Mouse (Mus musculus) midbrain, embryonic 15.5 days (tissue): ENCODE data around the gene Ip6k1. TPM values are rescaled to one million over a fixed set of nuclear protein-coding genes. Genes with fewer than 3 reads are reported as not detected.

Experiments used
- ATAC-seq: fragments of 200-750 bp; cut with Nextera tagmentation; replicated peaks from 2 replicates; pipeline ENCODE4 v1.8.0; 2017; ENCODE audit warnings: moderate TSS enrichment
- H3K27ac ChIP-seq: fragments of 300-500 bp; sonication (generic); 2 replicates; pipeline ENCODE4 v1.5.1; 2015; ENCODE audit warnings: mild to moderate bottlenecking, inconsistent platforms
- H3K27me3 ChIP-seq: fragments of 300-500 bp; sonication (generic); replicated peaks from 2 replicates; pipeline ENCODE4 v1.6.1; 2015; ENCODE audit warnings: inconsistent platforms
- H3K36me3 ChIP-seq: fragments of 300-500 bp; sonication (generic); replicated peaks from 2 replicates; pipeline ENCODE4 v1.6.1; 2015; ENCODE audit warnings: inconsistent platforms
- H3K4me1 ChIP-seq: fragments of 300-500 bp; sonication (generic); 2 replicates; pipeline ENCODE4 v1.6.1; 2015; ENCODE audit warnings: inconsistent platforms
- H3K4me2 ChIP-seq: fragments of 300-500 bp; sonication (generic); 2 replicates; pipeline ENCODE4 v1.6.1; 2015; ENCODE audit warnings: inconsistent platforms, mild to moderate bottlenecking, moderate library complexity
- H3K4me3 ChIP-seq: fragments of 300-500 bp; sonication (generic); 2 replicates; pipeline ENCODE4 v1.5.1; 2015; ENCODE audit warnings: mild to moderate bottlenecking, inconsistent platforms
- H3K9ac ChIP-seq: fragments of 300-500 bp; sonication (generic); 2 replicates; pipeline ENCODE4 v1.6.1; 2015; ENCODE audit warnings: mild to moderate bottlenecking, inconsistent platforms
- H3K9me3 ChIP-seq: fragments of 300-500 bp; sonication (generic); 2 replicates; pipeline ENCODE4 v1.6.1; 2016; ENCODE audit warnings: inconsistent platforms
- WGBS: fragments of 180-500 bp; shearing (Covaris S2); methylation state at CpG from one replicate; pipeline ENCODE4 v1.1.7; 2015; ENCODE audit warnings: mixed read lengths; 5-methylcytosine and 5-hydroxymethylcytosine counted together
- polyA plus RNA-seq: library from polyadenylated mRNA; unstranded; fragments of >200 nt; fragmentation: Nextera tagmentation; extraction: Ambion mirVana; gene quantifications from 2 replicates; pipeline ENCODE4 v1.2.1, GENCODE M21; 2015

Ip6k1 gene
- polyA plus RNA-seq, 1 experiment from 2014 or later = 124 TPM

DNA sequence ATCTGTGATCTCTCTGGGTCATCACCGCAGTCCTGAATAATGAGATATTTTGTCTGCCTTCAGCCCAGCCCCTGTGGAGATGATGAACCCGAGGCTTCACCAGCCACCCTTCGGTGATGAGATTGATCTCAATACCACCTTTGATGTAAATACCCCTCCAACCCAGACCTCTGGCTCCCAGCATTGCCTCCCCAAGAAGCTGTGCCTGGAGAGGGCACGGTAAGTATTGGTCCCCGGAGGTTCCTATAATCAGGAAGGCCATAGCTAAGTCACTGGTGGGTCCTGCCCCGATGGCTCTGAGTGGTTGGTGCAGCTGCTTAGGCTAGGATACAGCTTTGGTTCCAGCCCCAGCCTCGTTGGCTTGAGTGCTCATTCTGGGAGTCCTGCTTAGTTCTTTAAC lies 33.8 kb upstream of the Ip6k1 start:
- WGBS = 92% methylated on average over 7 of the region's 7 CpGs
- H3K4me1 ChIP-seq = no peaks in the 10 kb centered on the region
- no peaks in the 10 kb centered on the region for H3K9me3 ChIP-seq
- ATAC-seq = no peak
- no peak overlapping the region for H3K9ac ChIP-seq
- H3K27ac ChIP-seq = no peak overlapping the region
- no peak overlapping the region for H3K4me2 ChIP-seq
- H3K27me3 ChIP-seq = no peaks in the 10 kb centered on the region
- no peak overlapping the region for H3K4me3 ChIP-seq
- no peaks in the 10 kb centered on the region for H3K36me3 ChIP-seq

DNA sequence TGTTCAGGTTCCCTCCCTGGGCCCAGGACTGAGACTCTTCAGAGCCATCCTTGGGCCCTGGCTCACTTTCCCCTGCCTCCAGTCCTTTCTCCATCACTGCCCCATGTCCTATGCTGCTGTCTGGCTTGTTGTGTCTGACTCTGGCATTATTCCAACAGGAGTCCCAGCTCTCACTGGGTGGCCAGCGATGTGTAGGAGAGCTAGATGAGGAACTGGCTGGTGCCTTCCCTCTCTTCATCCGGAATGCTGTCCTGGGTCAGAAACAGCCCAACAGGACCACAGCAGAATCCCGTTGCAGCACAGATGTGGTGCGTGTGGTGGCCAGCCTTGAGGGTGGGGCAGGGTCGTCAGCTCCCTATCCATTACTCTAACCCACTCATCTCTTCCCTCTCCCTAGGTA lies 32.0 kb upstream of the Ip6k1 start:
- H3K9me3 ChIP-seq = no peaks in the 10 kb centered on the region
- no peaks in the 10 kb centered on the region for H3K27me3 ChIP-seq
- no peak overlapping the region for H3K4me2 ChIP-seq
- WGBS = 91% methylated on average over 5 of the region's 5 CpGs
- no peaks in the 10 kb centered on the region for H3K4me1 ChIP-seq
- no peak overlapping the region for H3K9ac ChIP-seq
- H3K36me3 ChIP-seq = no peaks in the 10 kb centered on the region
- no peak overlapping the region for H3K4me3 ChIP-seq
- no peak overlapping the region for H3K27ac ChIP-seq
- ATAC-seq = no peak

DNA sequence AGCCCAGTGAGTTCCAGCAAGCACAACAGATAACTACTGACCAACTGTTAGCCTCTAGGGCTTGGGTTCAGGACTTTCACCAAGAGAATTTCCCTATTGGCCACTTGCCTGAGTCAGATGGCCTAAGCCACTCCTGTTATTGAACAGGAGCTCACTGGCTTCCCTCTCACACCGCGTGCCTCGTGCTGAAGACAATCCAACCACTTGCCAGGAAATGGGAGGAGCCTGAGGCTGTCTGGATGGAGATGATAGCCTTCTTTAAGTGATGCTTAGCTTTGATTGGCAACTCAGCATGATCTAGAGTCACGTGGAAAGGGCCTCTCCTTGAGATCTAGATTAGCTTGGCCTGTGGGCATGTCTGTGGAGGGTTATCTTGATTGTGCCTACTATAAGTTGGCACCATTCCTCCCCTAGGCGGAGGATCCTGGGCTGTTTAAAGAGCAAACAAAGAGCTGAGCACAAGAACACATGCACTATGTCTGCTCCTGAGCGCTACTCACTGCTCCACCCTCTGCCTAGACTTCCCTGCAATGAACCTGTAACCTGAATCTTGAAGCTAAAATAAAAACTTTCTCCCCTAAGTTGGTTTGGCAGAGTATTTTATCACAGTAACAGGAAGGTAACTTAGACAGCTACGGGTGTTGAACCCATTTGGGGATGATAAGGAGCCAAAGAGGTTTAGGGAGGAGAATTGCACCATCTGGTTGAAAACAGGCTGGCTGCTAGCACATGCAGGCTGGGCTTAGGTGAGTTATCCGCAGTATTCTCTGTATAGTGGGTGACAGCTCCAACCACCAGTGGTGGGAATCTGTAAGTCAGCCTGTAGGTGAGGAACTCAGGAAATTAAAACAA lies 30.4 kb upstream of the Ip6k1 start:
- Histone ChIP-seq H3K4me2 (no peak overlapping the region), H3K9ac (no peak overlapping the region), H3K9me3 (no peaks in the 10 kb centered on the region), H3K27me3 (no peaks in the 10 kb centered on the region), H3K27ac (no peak overlapping the region), H3K4me1 (no peaks in the 10 kb centered on the region), H3K4me3 (no peak overlapping the region), H3K36me3 (no peaks in the 10 kb centered on the region)
- 91% methylated on average over 8 of the region's 8 CpGs for WGBS
- ATAC-seq = no peak

DNA sequence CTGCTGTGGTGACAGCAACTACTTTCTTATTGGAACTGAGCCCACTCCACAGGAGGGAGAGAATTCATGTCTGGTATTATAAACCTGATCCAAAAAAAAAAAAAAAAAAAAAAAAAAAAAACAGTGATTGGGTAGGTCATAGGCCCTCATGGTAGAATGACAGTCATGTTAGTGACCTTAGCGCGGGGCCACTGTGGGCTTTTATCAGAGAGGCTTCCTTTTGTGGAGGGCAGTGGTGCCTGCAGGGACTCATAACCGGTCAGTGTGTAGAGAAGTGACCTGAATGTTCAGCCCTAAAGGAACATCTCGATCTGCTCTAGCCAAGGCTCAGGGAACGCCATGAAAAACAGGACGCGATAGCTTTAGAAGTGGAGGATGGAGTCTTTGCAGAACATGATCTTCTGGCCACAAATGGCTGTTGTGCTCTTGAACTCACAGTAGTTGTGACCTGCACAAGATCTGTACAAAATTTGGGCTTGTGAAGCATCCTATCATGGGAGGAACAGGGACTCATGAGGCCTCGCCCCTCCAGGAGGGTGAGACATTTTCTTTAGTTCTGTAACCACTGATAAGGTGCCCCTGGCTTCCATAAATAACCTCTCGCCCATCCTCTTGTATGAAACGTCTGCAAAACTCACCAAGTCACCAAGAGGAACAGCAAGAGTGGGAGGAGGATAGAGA lies 27.7 kb upstream of the Ip6k1 start:
- Histone ChIP-seq H3K4me2 (no peak overlapping the region), H3K9me3 (no peaks in the 10 kb centered on the region), H3K4me3 (no peak overlapping the region), H3K36me3 (no peaks in the 10 kb centered on the region), H3K27me3 (no peaks in the 10 kb centered on the region), H3K9ac (no peak overlapping the region), H3K4me1 (no peaks in the 10 kb centered on the region), H3K27ac (no peak overlapping the region)
- ATAC-seq = no peak
- 87% methylated on average over 10 of the region's 10 CpGs for WGBS

DNA sequence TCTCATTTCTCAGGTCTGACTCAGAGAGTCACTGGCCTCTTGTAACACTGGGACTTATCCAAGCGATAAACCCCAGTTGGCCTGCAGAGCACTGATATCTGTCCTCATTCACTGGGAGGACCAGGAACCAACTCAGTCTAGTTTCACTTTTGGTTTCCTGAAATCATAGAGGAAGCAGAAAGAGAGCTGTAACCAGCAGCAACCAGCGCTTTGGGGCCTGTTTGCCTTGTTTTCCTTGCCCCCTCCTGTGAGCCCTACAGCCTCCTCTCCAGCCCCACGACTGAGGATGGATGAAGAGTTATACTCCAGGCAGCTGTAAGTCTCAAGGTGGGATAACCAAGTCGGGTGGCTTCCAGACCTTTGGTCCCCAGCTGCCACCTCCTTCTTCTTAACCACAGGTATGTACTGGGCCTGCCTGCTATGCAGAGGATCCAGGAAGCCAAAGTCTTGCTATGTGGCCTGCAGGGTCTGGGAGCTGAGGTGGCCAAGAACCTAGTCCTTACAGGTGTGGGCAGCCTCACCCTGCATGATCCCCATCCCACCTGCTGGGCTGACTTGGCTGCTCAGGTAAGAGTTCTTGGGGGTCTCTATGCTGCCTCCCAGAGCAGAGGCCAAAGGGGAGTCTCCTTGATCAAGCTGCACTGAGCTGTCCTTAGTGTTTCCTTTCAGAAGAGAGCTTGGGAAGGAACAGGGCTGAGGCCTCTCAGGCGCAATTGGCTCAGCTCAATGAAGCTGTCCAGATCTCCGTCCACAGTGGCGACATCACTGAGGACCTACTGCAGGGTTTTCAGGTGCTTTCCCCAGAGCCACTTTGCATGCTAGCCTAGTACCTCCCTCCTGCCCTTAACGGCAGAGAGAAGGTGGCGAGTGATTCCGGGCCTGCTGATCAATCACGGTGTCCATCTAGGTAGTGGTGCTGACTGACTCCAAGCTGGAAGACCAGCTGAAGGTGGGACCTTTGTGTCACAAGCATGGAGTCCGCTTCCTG lies 26.6 kb upstream of the Ip6k1 start, which contains the start of gene Uba7:
TSS of gene Uba7 (plus strand) at position 107 of the 988 bp plus-strand sequence.
- no peak for ATAC-seq
- Histone ChIP-seq H3K9me3 (no peaks in the 10 kb centered on the region), H3K27me3 (no peaks in the 10 kb centered on the region), H3K4me3 (no peak within 1 kb of the TSS), H3K36me3 (no peaks in the 10 kb centered on the region), H3K9ac (no peak within 1 kb of the TSS), H3K4me1 (no peaks in the 10 kb centered on the region), H3K27ac (no peak within 1 kb of the TSS), H3K4me2 (no peak within 1 kb of the TSS)
- 73% methylated on average over 12 of the region's 12 CpGs for WGBS

DNA sequence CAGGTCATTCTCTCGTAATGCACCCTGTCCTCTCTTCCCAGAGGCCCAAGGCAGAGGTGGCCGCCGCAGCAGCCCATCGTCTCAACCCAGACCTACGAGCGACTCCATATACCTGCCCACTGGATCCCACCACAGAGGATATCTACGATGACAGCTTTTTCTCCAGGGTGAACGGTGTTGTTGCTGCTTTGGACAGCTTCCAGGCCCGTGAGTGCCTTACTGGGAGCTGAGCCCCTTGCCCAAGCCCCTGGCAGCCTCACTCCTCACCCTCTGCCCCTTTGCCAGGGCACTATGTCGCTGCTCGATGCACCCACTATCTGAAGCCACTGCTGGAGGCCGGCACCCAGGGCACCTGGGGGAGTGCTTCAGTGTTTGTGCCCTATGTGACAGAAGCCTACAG lies 23.5 kb upstream of the Ip6k1 start:
- H3K4me2 ChIP-seq = no peak overlapping the region
- H3K9me3 ChIP-seq = no peaks in the 10 kb centered on the region
- no peak for ATAC-seq
- no peak overlapping the region for H3K27ac ChIP-seq
- no peaks in the 10 kb centered on the region; the same call in none of the 2 replicates for H3K27me3 ChIP-seq
- no peak overlapping the region for H3K4me3 ChIP-seq
- 90% methylated on average over 12 of the region's 12 CpGs for whole genome bisulfite sequencing
- 0 out of 2 replicates have a peak, but pooled peaks cover 4% of the 10 kb centered on the region for H3K4me1 ChIP-seq
- H3K9ac ChIP-seq = no peak overlapping the region
- no peaks in the 10 kb centered on the region for H3K36me3 ChIP-seq

DNA sequence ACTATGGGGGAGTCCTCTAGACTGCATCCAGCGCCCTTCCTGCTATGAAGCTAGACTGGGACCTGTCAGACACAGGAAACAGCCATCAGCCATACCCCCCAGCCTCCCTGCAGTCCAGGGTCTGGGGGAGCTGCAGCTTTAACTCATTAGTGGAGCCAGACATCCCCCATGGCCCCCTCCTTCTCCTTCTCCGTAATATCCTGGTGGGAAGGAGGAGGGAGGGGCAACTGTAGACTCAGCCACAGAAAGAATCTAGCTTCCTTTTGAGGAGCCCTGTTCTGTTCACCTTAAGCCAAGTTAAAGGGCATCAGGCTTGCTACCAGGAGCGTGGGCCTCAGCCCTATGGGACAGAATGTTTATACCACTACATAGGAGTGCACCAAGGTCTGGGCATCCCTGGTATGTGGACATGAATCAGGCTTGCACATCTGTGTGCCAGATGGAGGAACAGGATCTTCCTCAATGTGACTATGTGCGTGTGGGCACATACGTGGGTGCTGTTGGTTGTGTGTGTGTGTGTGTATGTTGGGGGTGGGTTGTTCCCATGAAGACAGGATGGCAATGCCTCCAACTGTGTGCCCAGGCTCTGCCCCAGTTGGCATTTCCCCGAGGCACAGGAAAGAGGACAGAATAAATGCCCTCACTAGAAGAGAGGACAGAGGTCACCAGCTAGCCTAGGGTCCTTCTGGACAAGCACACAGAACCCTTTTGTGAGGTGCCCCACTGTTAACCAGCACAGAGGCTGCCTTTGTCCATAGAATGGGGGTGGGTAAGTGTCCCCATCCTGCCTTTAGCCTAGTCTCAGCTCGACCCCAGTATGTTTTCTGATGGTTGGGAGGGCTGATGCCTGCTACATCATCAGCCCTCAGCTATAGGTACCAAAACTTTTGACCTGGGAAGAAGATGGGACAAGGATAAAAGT lies 20.4 kb upstream of the Ip6k1 start:
- Histone ChIP-seq H3K4me3 (no peak overlapping the region), H3K4me1 (peaks cover 23% of the 10 kb centered on the region), H3K27me3 (peaks cover 11% of the 10 kb centered on the region), H3K9me3 (no peaks in the 10 kb centered on the region), H3K4me2 (no peak overlapping the region), H3K36me3 (no peaks in the 10 kb centered on the region), H3K9ac (no peak overlapping the region), H3K27ac (peak overlapping the region; percentile 68)
- no peak for ATAC-seq
- 55% methylated on average over 7 of the region's 7 CpGs for WGBS

DNA sequence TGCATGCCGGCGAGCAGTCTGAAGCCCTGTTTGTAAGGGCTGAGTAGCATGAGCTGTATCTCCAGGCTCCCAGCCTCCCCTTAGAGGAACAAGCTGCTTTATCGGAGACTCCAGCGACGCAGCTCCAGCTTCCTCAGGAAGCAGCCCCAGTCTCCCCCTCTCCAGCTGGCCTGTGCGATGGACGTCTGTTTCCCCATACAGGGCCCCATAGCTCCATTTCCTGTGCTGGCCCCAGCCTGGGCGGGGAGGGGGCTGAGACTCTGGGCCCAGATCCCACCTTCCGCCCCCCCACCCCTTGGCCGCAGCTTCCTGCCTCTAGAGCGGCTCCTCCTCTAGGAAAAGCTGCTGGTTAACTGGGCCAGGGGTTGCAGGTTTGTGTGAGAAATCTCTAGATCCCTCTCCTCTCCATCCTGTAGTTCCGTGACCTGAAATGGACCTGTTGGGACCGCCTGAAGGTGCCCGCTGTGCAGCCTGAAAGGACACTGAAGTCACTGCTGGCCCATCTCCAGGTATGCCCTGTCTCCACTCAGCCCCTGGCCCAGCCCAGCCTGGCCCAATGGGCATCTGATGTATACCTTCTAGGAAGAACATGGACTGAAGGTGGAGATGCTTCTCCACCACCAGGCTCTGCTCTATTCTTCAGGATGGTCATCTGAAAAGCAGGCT lies 19.5 kb upstream of the Ip6k1 start, which contains the start of gene Gm20661:
TSS of gene Gm20661 (plus strand) at position 378 of the 666 bp plus-strand sequence.
- no peaks in the 10 kb centered on the region for H3K9me3 ChIP-seq
- peak within 1 kb of the TSS; percentile 25; the same call in 1 of the 2 replicates for H3K4me2 ChIP-seq
- H3K27ac ChIP-seq = peak within 1 kb of the TSS; percentile 68
- 58% methylated on average over 14 of the region's 14 CpGs for WGBS
- no peak within 1 kb of the TSS for H3K4me3 ChIP-seq
- peaks cover 23% of the 10 kb centered on the region for H3K4me1 ChIP-seq
- H3K36me3 ChIP-seq = no peaks in the 10 kb centered on the region
- H3K9ac ChIP-seq = no peak within 1 kb of the TSS; the same call in 1 of the 2 replicates
- peaks cover 11% of the 10 kb centered on the region for H3K27me3 ChIP-seq
- ATAC-seq = no peak

DNA sequence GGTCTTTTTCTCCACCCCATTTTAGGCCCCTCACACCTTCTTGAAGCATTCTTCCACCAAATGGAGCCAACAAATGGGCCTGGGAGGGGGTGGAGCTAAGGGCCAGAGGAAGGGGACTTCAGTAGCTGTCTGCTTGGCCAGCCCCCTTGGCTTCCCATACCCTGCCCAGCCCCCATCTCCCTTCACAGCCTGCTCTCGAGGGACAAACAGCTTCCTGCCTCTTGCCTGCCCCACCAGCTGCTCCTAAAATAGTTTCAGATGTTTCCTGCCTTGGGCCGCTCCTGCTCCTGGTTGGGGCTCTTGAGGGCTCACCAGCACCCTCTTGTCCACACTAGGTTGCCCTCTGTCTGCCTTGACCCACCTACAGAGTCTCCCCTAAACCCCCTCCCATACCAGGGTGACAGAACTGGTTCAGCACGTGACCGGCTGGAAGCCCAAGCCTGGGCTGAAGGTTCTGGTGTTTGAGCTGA lies 18.8 kb upstream of the Ip6k1 start:
- Histone ChIP-seq H3K4me3 (no peak overlapping the region), H3K4me1 (peaks cover 23% of the 10 kb centered on the region), H3K27ac (peak overlapping the region; percentile 68), H3K9me3 (no peaks in the 10 kb centered on the region), H3K36me3 (no peaks in the 10 kb centered on the region), H3K9ac (no peak overlapping the region), H3K4me2 (peak overlapping the region; percentile 25; the same call in 1 of the 2 replicates), H3K27me3 (peaks cover 11% of the 10 kb centered on the region)
- no peak for ATAC-seq
- 53% methylated on average over 4 of the region's 4 CpGs for WGBS

DNA sequence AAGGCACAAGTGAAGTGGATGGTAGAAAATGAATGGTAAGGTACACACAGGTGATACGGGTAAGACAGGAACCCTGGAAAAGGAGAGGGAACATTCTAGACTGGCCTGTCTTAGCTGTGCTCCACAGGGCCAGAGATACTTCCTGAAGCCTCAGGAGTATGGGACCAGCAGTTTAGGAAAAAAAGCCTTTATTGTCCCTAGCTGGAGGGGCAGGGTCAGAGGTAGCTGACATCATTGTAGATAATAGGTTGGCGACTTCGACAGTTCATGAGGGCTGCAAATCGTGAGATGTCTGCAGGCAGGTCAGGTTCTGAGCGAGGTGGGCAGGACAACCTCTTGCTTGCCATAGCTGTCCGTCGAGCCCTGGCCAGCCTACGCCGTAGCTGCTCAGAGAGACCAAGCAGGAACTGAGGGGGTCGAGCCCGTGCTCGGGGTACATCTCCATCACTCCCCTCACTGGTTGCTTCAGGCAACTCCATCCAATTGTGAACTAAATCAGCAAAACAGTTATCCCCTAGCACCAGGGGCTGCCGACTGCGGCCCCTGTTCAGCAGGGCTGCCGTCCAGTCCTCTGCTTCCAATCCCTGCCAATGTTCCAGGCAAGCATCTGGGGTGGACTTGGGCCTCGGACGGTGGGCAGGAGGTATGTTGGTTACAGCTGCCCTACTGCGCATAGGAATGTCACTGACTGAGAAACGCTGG lies 18.1 kb upstream of the Ip6k1 start:
- no peak for ATAC-seq
- peak overlapping the region; percentile 77 for H3K4me3 ChIP-seq
- 0 out of 2 replicates have a peak overlapping the region, but pooled peaks have one; percentile 55 for H3K9ac ChIP-seq

More for the DNA sequence above, 18.1 kb upstream of the Ip6k1 start:
- Histone ChIP-seq H3K27me3 (peaks cover 11% of the 10 kb centered on the region), H3K27ac (peak overlapping the region; percentile 28; the same call in 1 of the 2 replicates), H3K4me2 (peak overlapping the region; percentile 96), H3K36me3 (no peaks in the 10 kb centered on the region), H3K4me1 (peaks cover 23% of the 10 kb centered on the region), H3K9me3 (no peaks in the 10 kb centered on the region)
- 76% methylated on average over 19 of the region's 19 CpGs for WGBS
